Mouse (Mus musculus): Measurements from ENCODE around the gene Gja3.

DNA sequence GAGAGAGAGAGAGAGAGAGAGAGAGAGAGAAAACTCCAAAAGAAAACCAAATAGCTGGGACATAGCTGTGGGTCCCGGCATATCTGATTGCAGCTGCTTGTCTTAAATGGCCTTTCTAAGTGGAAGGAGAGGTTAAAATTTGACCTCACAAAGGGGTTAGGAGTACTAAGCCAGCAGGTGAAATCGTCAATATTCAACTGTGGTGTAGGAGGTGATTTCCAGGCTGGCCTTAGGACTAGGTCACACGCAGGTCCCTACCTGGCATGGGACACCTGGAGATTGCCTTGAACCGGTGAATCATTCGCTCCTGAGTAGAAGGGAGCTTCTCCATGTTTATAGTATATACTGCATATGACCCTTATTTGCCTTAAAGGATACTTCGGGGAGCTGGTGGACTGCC, 45.2 kb upstream of the Gja3 start:
- TF ChIP-seq CTCF (IDR thresholded peaks at IDR 0.05; ENCODE audit: control insufficient read depth, insufficient read depth, low read length) (no peak), POLR2A (IDR thresholded peaks at IDR 0.05; ENCODE audit: borderline replicate concordance, control insufficient read depth, low read depth, low read length) (no peak)
